Mouse (Mus musculus): Measurements from ENCODE around the gene Cars. TPM values are rescaled to one million over a fixed set of nuclear protein-coding genes. Genes with fewer than 3 reads are reported as not detected.
"Not testable (repeated sequence)": the region's sequence is repeated elsewhere in the genome, so short reads cannot be mapped to it uniquely, and the experiment has no call there.

The Cars gene
- polyA plus RNA-seq, 1 experiment from 2014 or later, result 56.6 TPM

DNA sequence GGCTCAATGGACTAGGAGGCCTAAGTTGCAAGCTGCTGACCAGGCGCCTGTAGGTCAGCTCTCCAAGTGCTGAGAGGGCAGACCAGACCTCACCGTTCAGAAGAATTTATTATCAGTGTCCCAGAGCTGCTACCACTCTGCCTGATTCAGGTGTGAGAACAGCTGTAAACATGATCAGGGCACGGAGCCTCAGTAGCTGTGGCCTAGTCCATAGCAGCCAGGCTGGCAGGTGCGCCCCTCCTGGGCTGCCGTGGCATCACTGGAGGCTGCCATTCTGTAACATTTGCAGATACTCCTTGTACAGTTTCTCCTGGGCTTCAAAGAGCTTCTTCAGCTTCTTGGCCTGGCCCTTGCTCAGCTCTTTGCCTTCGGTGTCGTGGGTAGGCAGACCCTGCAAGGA lies 42.3 kb downstream of the Cars start:
- Histone ChIP-seq H3K9ac (ENCODE audit: low read length) (no peak overlapping the region), H3K27ac (ENCODE audit: low read length) (no peak overlapping the region), H3K4me2 (ENCODE audit: low read depth, low read length) (no peak overlapping the region), H3K36me3 (ENCODE audit: control insufficient read depth, insufficient read depth, low read length) (peaks cover 30% of the 10 kb centered on the region), H3K9me3 (ENCODE audit: control insufficient read depth, low read length) (no peaks in the 10 kb centered on the region), H3K4me1 (replicated peaks; ENCODE audit: control insufficient read depth, insufficient read depth, low read length) (no peaks in the 10 kb centered on the region), H3K4me3 (ENCODE audit: low read length) (no peak overlapping the region), H3K27me3 (ENCODE audit: control insufficient read depth, insufficient read depth, low read depth, low read length) (no peaks in the 10 kb centered on the region)
- ATAC-seq (ENCODE audit: low read depth), result no peak
- WGBS, result 91% methylated on average over 7 of the region's 7 CpGs

DNA sequence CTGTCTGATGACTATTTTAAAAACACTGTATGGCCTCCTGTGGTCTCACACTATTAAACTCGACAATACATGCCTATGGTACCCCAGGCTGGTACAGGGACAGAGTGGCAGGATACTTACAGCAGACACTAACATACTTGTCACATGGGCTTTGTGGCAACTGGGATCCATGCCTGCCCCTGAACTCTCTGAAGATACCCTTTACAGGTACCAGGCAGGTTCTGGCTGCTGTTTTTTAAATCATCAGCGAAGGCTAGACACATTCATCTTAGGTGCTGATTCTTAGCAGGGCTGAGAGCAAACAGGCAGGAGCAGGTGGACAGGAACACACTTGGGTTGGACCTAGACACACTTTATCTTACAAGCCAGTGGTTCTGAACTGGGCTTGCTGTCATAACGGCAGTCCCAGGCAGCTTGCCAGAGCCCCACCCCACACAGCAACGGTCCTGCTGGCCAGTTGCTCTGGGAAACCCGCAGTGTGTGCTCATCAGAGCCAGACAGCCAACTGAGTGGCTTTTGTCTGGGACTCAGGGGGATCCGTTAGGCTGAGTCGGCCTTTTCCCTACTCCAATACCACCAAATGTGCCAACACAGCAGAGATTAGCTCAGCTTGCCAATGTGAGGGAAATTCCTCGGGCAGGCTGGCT lies 42.8 kb downstream of the Cars start:
- Histone ChIP-seq H3K4me1 (replicated peaks; ENCODE audit: control insufficient read depth, insufficient read depth, low read length) (no peaks in the 10 kb centered on the region), H3K9me3 (ENCODE audit: control insufficient read depth, low read length) (no peaks in the 10 kb centered on the region), H3K27ac (ENCODE audit: low read length) (no peak overlapping the region), H3K4me3 (ENCODE audit: low read length) (no peak overlapping the region), H3K36me3 (ENCODE audit: control insufficient read depth, insufficient read depth, low read length) (peaks cover 29% of the 10 kb centered on the region), H3K9ac (ENCODE audit: low read length) (no peak overlapping the region), H3K4me2 (ENCODE audit: low read depth, low read length) (no peak overlapping the region), H3K27me3 (ENCODE audit: control insufficient read depth, insufficient read depth, low read depth, low read length) (no peaks in the 10 kb centered on the region)
- 68% methylated on average over 8 of the region's 8 CpGs for WGBS
- ATAC-seq (ENCODE audit: low read depth), result no peak

DNA sequence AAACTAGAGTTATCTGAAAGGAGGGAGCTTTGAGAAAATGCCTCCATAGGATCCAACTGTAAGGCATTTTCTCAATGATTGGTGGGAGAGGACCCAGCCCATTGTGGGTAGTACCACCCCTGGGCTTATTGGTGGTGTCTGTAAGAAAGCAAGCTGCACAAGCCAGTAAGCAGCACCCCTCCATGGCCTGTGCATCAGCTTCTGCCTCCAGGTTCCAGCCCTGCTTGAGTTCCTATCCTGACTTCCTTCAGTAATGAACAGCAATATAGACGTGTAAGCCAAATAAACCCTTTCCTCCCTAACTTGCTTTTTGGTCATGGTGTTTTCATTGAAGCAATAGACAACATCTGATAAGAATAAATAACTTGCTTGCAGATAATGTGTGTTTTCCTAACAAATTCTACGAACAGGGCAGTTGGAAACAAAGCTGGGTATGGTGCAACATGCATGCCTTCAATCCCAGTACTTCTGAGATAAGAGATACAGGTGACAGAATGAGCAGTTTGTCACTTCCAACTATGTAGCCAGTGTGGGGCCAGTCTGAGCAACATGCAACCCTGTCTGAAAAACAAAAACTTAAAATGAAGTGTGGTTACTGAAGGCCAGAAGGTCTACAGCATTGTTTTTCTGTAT lies 50.2 kb downstream of the Cars start:
- Histone ChIP-seq H3K9ac (ENCODE audit: low read length) (peak overlapping the region; percentile 75), H3K4me3 (ENCODE audit: low read length) (peak overlapping the region; percentile 98), H3K4me1 (replicated peaks; ENCODE audit: control insufficient read depth, insufficient read depth, low read length) (peaks cover 17% of the 10 kb centered on the region), H3K27ac (ENCODE audit: low read length) (peak overlapping the region; percentile 91), H3K27me3 (ENCODE audit: control insufficient read depth, insufficient read depth, low read depth, low read length) (no peaks in the 10 kb centered on the region), H3K36me3 (ENCODE audit: control insufficient read depth, insufficient read depth, low read length) (0 out of 2 replicates have a peak, but pooled peaks cover 3% of the 10 kb centered on the region), H3K4me2 (ENCODE audit: low read depth, low read length) (peak overlapping the region; percentile 83), H3K9me3 (ENCODE audit: control insufficient read depth, low read length) (no peaks in the 10 kb centered on the region)
- no peak for ATAC-seq (ENCODE audit: low read depth)
- WGBS, result 13% methylated on average over 2 of the region's 2 CpGs

DNA sequence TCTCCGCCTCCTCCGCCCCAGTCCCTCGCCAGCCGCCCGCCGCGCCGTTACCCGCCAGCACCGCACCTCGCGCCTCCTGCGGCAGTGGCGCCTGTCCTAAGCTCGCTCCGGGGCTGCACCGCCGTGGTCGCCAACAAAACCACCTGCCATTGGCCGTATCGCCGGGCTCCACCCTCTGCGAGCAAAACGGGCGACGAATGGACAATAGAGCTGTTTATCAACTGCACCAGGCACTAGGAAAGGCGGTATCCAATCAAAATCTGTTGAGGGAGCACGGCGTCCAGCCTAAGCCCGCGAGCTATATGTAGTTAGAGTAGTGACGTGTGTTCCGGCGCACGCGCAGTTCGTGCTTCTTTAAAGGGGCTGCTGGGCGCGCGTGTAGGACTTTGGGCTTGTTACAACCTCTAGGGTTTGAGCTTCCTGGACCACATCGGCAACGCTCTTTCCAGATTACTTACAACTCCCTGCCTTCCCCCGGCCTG lies 50.9 kb downstream of the Cars start, which contains the start of gene Nap1l4:
TSS of gene Nap1l4 (minus strand) at position 131 of the 482 bp plus-strand sequence.
- peak within 1 kb of the TSS; percentile 91 for H3K9ac ChIP-seq (ENCODE audit: low read length)
- peaks cover 3% of the 10 kb centered on the region; the same call in 1 of the 2 replicates for H3K36me3 ChIP-seq (ENCODE audit: control insufficient read depth, insufficient read depth, low read length)
- no peaks in the 10 kb centered on the region for H3K27me3 ChIP-seq (ENCODE audit: control insufficient read depth, insufficient read depth, low read depth, low read length)
- H3K4me1 ChIP-seq (replicated peaks; ENCODE audit: control insufficient read depth, insufficient read depth, low read length), result peaks cover 19% of the 10 kb centered on the region
- peak within 1 kb of the TSS; percentile 98 for H3K4me3 ChIP-seq (ENCODE audit: low read length)
- peak within 1 kb of the TSS; percentile 92 for H3K27ac ChIP-seq (ENCODE audit: low read length)
- peak; percentile 99 for ATAC-seq (ENCODE audit: low read depth)
- WGBS, result under 1% methylated on average over 43 of the region's 43 CpGs
- peak within 1 kb of the TSS; percentile 83 for H3K4me2 ChIP-seq (ENCODE audit: low read depth, low read length)
- H3K9me3 ChIP-seq (ENCODE audit: control insufficient read depth, low read length), result no peaks in the 10 kb centered on the region

DNA sequence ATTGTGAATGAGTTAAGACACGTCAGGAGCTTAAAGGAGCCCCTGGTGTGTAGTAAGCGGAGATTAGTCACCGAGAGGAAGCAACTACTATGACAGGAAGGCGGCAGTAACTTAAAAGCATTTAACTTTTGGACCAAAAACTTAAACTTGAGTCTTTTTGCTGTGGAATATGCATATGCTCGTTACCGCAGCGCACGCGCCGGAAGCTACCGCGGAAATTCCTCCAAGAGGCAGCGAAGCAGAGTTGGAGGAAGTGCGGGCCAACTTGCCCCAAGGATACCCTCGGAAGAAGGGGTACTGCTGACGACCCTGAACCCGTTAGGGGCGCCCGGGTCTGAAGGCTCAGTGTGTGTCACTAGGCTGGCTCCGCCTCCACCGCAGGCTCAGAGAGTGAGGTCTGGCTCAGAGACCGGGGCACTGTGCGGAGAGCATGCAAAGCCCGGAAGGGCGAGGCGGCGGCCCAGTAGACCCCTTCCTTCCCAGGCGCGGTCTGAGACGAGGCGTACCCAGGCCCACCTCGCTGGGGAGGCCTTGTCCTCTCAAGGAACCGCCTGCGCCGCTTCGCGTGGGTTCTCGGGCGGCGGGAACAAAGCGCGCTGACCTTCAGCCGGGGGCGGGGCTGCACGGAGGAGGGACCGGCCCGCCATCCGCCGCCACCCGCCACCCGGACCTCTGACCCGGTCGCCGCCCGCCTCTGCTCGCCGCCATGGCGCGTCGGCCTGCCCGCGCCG lies 51.5 kb downstream of the Cars start:
- Histone ChIP-seq H3K27ac (ENCODE audit: low read length) (peak overlapping the region; percentile 92), H3K36me3 (ENCODE audit: control insufficient read depth, insufficient read depth, low read length) (peaks cover 3% of the 10 kb centered on the region; the same call in 1 of the 2 replicates), H3K9me3 (ENCODE audit: control insufficient read depth, low read length) (no peaks in the 10 kb centered on the region), H3K27me3 (ENCODE audit: control insufficient read depth, insufficient read depth, low read depth, low read length) (no peaks in the 10 kb centered on the region), H3K4me2 (ENCODE audit: low read depth, low read length) (peak overlapping the region; percentile 74), H3K4me3 (ENCODE audit: low read length) (peak overlapping the region; percentile 98), H3K9ac (ENCODE audit: low read length) (peak overlapping the region; percentile 91), H3K4me1 (replicated peaks; ENCODE audit: control insufficient read depth, insufficient read depth, low read length) (peaks cover 24% of the 10 kb centered on the region)
- ATAC-seq (ENCODE audit: low read depth), result peak; percentile 81
- WGBS, result under 1% methylated on average over 62 of the region's 63 CpGs

DNA sequence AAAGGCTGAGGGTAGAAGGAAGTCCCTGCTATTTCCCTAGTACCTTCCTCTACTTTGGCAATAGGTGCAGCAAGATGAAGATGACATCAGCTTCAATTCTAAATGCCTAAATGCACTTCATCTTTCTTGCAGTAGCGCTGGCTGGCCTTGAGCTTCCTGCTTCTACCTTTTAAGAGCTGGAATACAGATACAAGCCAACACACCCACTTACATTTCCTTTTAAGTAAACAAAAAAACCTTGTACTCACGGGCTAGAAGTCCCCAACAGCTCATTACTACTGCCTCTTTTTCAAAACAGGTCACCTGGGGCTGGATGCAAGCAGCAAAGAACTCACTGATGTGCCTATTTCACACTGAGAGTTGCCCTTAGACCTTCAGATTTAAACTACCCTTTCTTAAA lies 53.3 kb downstream of the Cars start:
- WGBS, result 23% methylated on average over 2 of the region's 2 CpGs
- peaks cover 3% of the 10 kb centered on the region; the same call in 1 of the 2 replicates for H3K36me3 ChIP-seq (ENCODE audit: control insufficient read depth, insufficient read depth, low read length)
- no peak overlapping the region for H3K4me2 ChIP-seq (ENCODE audit: low read depth, low read length)
- no peak overlapping the region for H3K4me3 ChIP-seq (ENCODE audit: low read length)
- H3K9ac ChIP-seq (ENCODE audit: low read length), result peak overlapping the region; percentile 21; the same call in 1 of the 2 replicates
- no peak for ATAC-seq (ENCODE audit: low read depth)
- peaks cover 35% of the 10 kb centered on the region for H3K4me1 ChIP-seq (replicated peaks; ENCODE audit: control insufficient read depth, insufficient read depth, low read length)
- H3K9me3 ChIP-seq (ENCODE audit: control insufficient read depth, low read length), result no peaks in the 10 kb centered on the region
- H3K27ac ChIP-seq (ENCODE audit: low read length), result no peak overlapping the region
- H3K27me3 ChIP-seq (ENCODE audit: control insufficient read depth, insufficient read depth, low read depth, low read length), result no peaks in the 10 kb centered on the region

DNA sequence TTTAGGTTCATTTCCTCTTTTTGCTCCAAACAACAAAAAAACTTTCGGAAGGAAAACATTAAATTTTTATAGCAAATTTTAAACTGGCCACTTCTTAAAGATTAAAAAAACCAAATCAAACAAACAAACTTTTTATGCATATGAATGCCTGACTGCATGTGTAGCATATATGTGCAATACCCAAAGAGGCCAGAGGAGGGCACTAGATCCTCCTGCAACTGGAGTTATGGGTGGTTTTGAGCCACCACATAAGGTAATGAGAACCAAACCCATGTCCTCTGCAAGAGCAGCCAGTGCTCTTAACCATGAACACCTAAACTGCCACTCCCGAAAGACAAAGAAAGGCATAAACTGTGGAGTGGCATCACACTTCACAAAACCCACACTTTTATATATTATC lies 55.5 kb downstream of the Cars start:
- H3K4me3 ChIP-seq (ENCODE audit: low read length), result no peak overlapping the region
- ATAC-seq (ENCODE audit: low read depth), result no peak
- peaks cover 3% of the 10 kb centered on the region; the same call in 1 of the 2 replicates for H3K36me3 ChIP-seq (ENCODE audit: control insufficient read depth, insufficient read depth, low read length)
- no peak overlapping the region for H3K27ac ChIP-seq (ENCODE audit: low read length)
- no peak overlapping the region for H3K4me2 ChIP-seq (ENCODE audit: low read depth, low read length)
- WGBS, result 89% methylated on average over 2 of the region's 2 CpGs
- H3K9me3 ChIP-seq (ENCODE audit: control insufficient read depth, low read length), result no peaks in the 10 kb centered on the region
- H3K27me3 ChIP-seq (ENCODE audit: control insufficient read depth, insufficient read depth, low read depth, low read length), result no peaks in the 10 kb centered on the region
- H3K9ac ChIP-seq (ENCODE audit: low read length), result no peak overlapping the region
- H3K4me1 ChIP-seq (replicated peaks; ENCODE audit: control insufficient read depth, insufficient read depth, low read length), result peaks cover 35% of the 10 kb centered on the region

DNA sequence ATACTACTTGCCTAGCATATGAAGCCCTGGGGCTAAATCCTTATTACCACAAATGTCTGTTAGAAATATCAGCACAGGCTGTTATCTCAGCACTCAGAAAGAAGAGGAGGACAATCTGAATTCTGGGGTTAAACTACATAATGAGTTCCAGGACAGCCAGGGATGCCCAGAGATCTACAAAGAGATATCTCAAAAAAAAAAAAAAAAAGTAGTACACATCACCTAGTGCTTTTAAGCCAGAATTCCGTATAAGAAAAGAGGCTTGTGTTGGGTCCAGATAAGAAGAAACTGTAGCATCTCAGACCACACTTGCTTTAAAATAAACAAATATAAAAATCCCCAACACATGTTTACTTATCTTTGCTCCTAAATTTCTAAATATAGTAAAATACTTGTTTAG lies 61.2 kb downstream of the Cars start:
- Histone ChIP-seq H3K4me3 (ENCODE audit: low read length) (no peak overlapping the region), H3K9me3 (ENCODE audit: control insufficient read depth, low read length) (no peaks in the 10 kb centered on the region), H3K9ac (ENCODE audit: low read length) (no peak overlapping the region), H3K27ac (ENCODE audit: low read length) (no peak overlapping the region), H3K4me2 (ENCODE audit: low read depth, low read length) (no peak overlapping the region), H3K27me3 (ENCODE audit: control insufficient read depth, insufficient read depth, low read depth, low read length) (no peaks in the 10 kb centered on the region), H3K4me1 (replicated peaks; ENCODE audit: control insufficient read depth, insufficient read depth, low read length) (peaks cover 14% of the 10 kb centered on the region), H3K36me3 (ENCODE audit: control insufficient read depth, insufficient read depth, low read length) (peaks cover 39% of the 10 kb centered on the region)
- ATAC-seq (ENCODE audit: low read depth), result no peak
- 35% methylated on average over 1 of the region's 1 CpGs for WGBS

DNA sequence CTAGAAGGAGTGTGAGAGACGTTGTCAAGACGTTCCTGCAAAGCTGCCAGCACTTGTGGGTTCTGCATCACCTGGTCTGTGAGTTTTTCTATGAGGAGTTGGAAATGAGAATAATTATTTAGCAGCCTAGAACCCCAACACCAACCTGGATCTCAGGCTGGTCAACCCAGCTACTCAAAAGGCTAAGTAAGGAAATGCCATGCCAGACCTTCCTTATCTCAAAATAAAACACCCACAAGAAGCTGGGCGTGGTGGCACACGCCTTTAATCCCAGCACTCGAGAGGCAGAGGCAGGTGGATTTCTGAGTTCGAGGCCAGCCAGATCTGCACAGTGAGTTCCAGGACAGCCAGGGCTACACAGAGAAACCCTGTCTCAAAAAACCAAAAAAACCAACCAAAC lies 61.7 kb downstream of the Cars start:
- H3K4me1 ChIP-seq (replicated peaks; ENCODE audit: control insufficient read depth, insufficient read depth, low read length); ATAC-seq (ENCODE audit: low read depth); H3K9ac ChIP-seq (ENCODE audit: low read length); H3K9me3 ChIP-seq (ENCODE audit: control insufficient read depth, low read length); H3K27ac ChIP-seq (ENCODE audit: low read length); H3K27me3 ChIP-seq (ENCODE audit: control insufficient read depth, insufficient read depth, low read depth, low read length); H3K4me3 ChIP-seq (ENCODE audit: low read length); H3K4me2 ChIP-seq (ENCODE audit: low read depth, low read length): not testable (repeated sequence)
- WGBS, result 76% methylated on average over 6 of the region's 6 CpGs
- H3K36me3 ChIP-seq (ENCODE audit: control insufficient read depth, insufficient read depth, low read length), result peaks cover 42% of the 10 kb centered on the region

All from lung, embryonic 16.5 days (tissue).